Mouse (Mus musculus): Measurements from ENCODE around the gene Wnt9a. TPM values are rescaled to one million over a fixed set of nuclear protein-coding genes. Genes with fewer than 3 reads are reported as not detected.

Gene Wnt9a
- polyA plus RNA-seq, 1 experiment from 2014 or later, result 1.6 TPM

- ATAC-seq (replicated peaks; ENCODE audit: insufficient number of reproducible peaks, low FRiP score, low TSS enrichment, low read depth), result no peak
- Histone ChIP-seq H3K27ac (replicated peaks; ENCODE audit: low read depth, low read length) (no peak overlapping the region), H3K4me3 (ENCODE audit: low read depth, low read length) (no peak overlapping the region), H3K27me3 (ENCODE audit: control insufficient read depth, insufficient read depth, low read length) (no peaks in the 10 kb centered on the region), H3K9ac (replicated peaks; ENCODE audit: low read length) (no peak overlapping the region), H3K9me3 (replicated peaks; ENCODE audit: control insufficient read depth, low read length) (no peaks in the 10 kb centered on the region), H3K4me1 (ENCODE audit: control insufficient read depth, insufficient read depth, low read length) (no peaks in the 10 kb centered on the region), H3K4me2 (ENCODE audit: low read depth, low read length) (no peak overlapping the region), H3K36me3 (replicated peaks; ENCODE audit: control insufficient read depth, insufficient read depth, low read depth, low read length) (no peaks in the 10 kb centered on the region)
- 82% methylated on average over 11 of the region's 11 CpGs for WGBS
- DNase-seq (ENCODE audit: low spot score), result no peak
Observed at GRCm38 (mm10) chr11:59346166-59346910, 39.6 kb downstream of the Wnt9a start.

GRCm38 (mm10) chr11:59350326-59350725 lies 43.6 kb downstream of the Wnt9a start:
- H3K9ac ChIP-seq (replicated peaks; ENCODE audit: low read length), result no peak overlapping the region
- no peak overlapping the region for H3K4me2 ChIP-seq (ENCODE audit: low read depth, low read length)
- no peaks in the 10 kb centered on the region for H3K27me3 ChIP-seq (ENCODE audit: control insufficient read depth, insufficient read depth, low read length)
- no peaks in the 10 kb centered on the region for H3K36me3 ChIP-seq (replicated peaks; ENCODE audit: control insufficient read depth, insufficient read depth, low read depth, low read length)
- no peak overlapping the region for H3K4me3 ChIP-seq (ENCODE audit: low read depth, low read length)
- 73% methylated on average over 2 of the region's 2 CpGs for WGBS
- no peaks in the 10 kb centered on the region for H3K4me1 ChIP-seq (ENCODE audit: control insufficient read depth, insufficient read depth, low read length)
- peak; percentile 56 for DNase-seq (ENCODE audit: low spot score)
- no peak overlapping the region for H3K27ac ChIP-seq (replicated peaks; ENCODE audit: low read depth, low read length)
- no peak for ATAC-seq (replicated peaks; ENCODE audit: insufficient number of reproducible peaks, low FRiP score, low TSS enrichment, low read depth)
- no peaks in the 10 kb centered on the region for H3K9me3 ChIP-seq (replicated peaks; ENCODE audit: control insufficient read depth, low read length)

- Histone ChIP-seq H3K27ac (replicated peaks; ENCODE audit: low read depth, low read length) (no peak overlapping the region), H3K9me3 (replicated peaks; ENCODE audit: control insufficient read depth, low read length) (no peaks in the 10 kb centered on the region), H3K27me3 (ENCODE audit: control insufficient read depth, insufficient read depth, low read length) (no peaks in the 10 kb centered on the region), H3K9ac (replicated peaks; ENCODE audit: low read length) (no peak overlapping the region), H3K36me3 (replicated peaks; ENCODE audit: control insufficient read depth, insufficient read depth, low read depth, low read length) (no peaks in the 10 kb centered on the region), H3K4me2 (ENCODE audit: low read depth, low read length) (no peak overlapping the region), H3K4me1 (ENCODE audit: control insufficient read depth, insufficient read depth, low read length) (no peaks in the 10 kb centered on the region), H3K4me3 (ENCODE audit: low read depth, low read length) (no peak overlapping the region)
- no peak for ATAC-seq (replicated peaks; ENCODE audit: insufficient number of reproducible peaks, low FRiP score, low TSS enrichment, low read depth)
- 85% methylated on average over 4 of the region's 4 CpGs for WGBS
- no peak for DNase-seq (ENCODE audit: low spot score)
Observed at GRCm38 (mm10) chr11:59354793-59355192, 48.1 kb downstream of the Wnt9a start.

- 65% methylated on average over 11 of the region's 11 CpGs for WGBS
- Histone ChIP-seq H3K4me1 (ENCODE audit: control insufficient read depth, insufficient read depth, low read length) (no peaks in the 10 kb centered on the region), H3K4me2 (ENCODE audit: low read depth, low read length) (no peak overlapping the region), H3K36me3 (replicated peaks; ENCODE audit: control insufficient read depth, insufficient read depth, low read depth, low read length) (no peaks in the 10 kb centered on the region), H3K9me3 (replicated peaks; ENCODE audit: control insufficient read depth, low read length) (no peaks in the 10 kb centered on the region), H3K27me3 (ENCODE audit: control insufficient read depth, insufficient read depth, low read length) (no peaks in the 10 kb centered on the region), H3K27ac (replicated peaks; ENCODE audit: low read depth, low read length) (no peak overlapping the region), H3K4me3 (ENCODE audit: low read depth, low read length) (no peak overlapping the region), H3K9ac (replicated peaks; ENCODE audit: low read length) (no peak overlapping the region)
- ATAC-seq (replicated peaks; ENCODE audit: insufficient number of reproducible peaks, low FRiP score, low TSS enrichment, low read depth) (no peak), DNase-seq (ENCODE audit: low spot score) (no peak)
Observed at GRCm38 (mm10) chr11:59356874-59357289, 50.2 kb downstream of the Wnt9a start.

- H3K9ac ChIP-seq (replicated peaks; ENCODE audit: low read length), result no peak overlapping the region
Observed at GRCm38 (mm10) chr11:59361291-59361690, 54.6 kb downstream of the Wnt9a start.

GRCm38 (mm10) chr11:59364007-59364406 lies 57.3 kb downstream of the Wnt9a start:
- H3K4me1 ChIP-seq (ENCODE audit: control insufficient read depth, insufficient read depth, low read length), result no peaks in the 10 kb centered on the region
- H3K9me3 ChIP-seq (replicated peaks; ENCODE audit: control insufficient read depth, low read length), result no peaks in the 10 kb centered on the region
- 84% methylated on average over 9 of the region's 9 CpGs for WGBS
- H3K4me3 ChIP-seq (ENCODE audit: low read depth, low read length), result no peak overlapping the region
- ATAC-seq (replicated peaks; ENCODE audit: insufficient number of reproducible peaks, low FRiP score, low TSS enrichment, low read depth) (no peak), DNase-seq (ENCODE audit: low spot score) (no peak)
- no peak overlapping the region for H3K9ac ChIP-seq (replicated peaks; ENCODE audit: low read length)
- H3K27ac ChIP-seq (replicated peaks; ENCODE audit: low read depth, low read length), result no peak overlapping the region
- H3K4me2 ChIP-seq (ENCODE audit: low read depth, low read length), result no peak overlapping the region
- H3K27me3 ChIP-seq (ENCODE audit: control insufficient read depth, insufficient read depth, low read length), result no peaks in the 10 kb centered on the region
- no peaks in the 10 kb centered on the region for H3K36me3 ChIP-seq (replicated peaks; ENCODE audit: control insufficient read depth, insufficient read depth, low read depth, low read length)

More at GRCm38 (mm10) chr11:59361291-59361690, 54.6 kb downstream of the Wnt9a start:
- no peaks in the 10 kb centered on the region for H3K9me3 ChIP-seq (replicated peaks; ENCODE audit: control insufficient read depth, low read length)
- ATAC-seq (replicated peaks; ENCODE audit: insufficient number of reproducible peaks, low FRiP score, low TSS enrichment, low read depth) (no peak), DNase-seq (ENCODE audit: low spot score) (no peak)
- no peak overlapping the region for H3K27ac ChIP-seq (replicated peaks; ENCODE audit: low read depth, low read length)
- 88% methylated on average over 9 of the region's 9 CpGs for WGBS
- H3K4me3 ChIP-seq (ENCODE audit: low read depth, low read length), result no peak overlapping the region
- H3K4me2 ChIP-seq (ENCODE audit: low read depth, low read length), result no peak overlapping the region
- H3K4me1 ChIP-seq (ENCODE audit: control insufficient read depth, insufficient read depth, low read length), result no peaks in the 10 kb centered on the region
- H3K36me3 ChIP-seq (replicated peaks; ENCODE audit: control insufficient read depth, insufficient read depth, low read depth, low read length), result no peaks in the 10 kb centered on the region
- H3K27me3 ChIP-seq (ENCODE audit: control insufficient read depth, insufficient read depth, low read length), result no peaks in the 10 kb centered on the region

- Histone ChIP-seq H3K4me3 (ENCODE audit: low read depth, low read length) (no peak overlapping the region), H3K4me2 (ENCODE audit: low read depth, low read length) (no peak overlapping the region), H3K36me3 (replicated peaks; ENCODE audit: control insufficient read depth, insufficient read depth, low read depth, low read length) (no peaks in the 10 kb centered on the region), H3K9ac (replicated peaks; ENCODE audit: low read length) (no peak overlapping the region), H3K4me1 (ENCODE audit: control insufficient read depth, insufficient read depth, low read length) (no peaks in the 10 kb centered on the region), H3K27me3 (ENCODE audit: control insufficient read depth, insufficient read depth, low read length) (no peaks in the 10 kb centered on the region), H3K27ac (replicated peaks; ENCODE audit: low read depth, low read length) (no peak overlapping the region), H3K9me3 (replicated peaks; ENCODE audit: control insufficient read depth, low read length) (no peaks in the 10 kb centered on the region)
- ATAC-seq (replicated peaks; ENCODE audit: insufficient number of reproducible peaks, low FRiP score, low TSS enrichment, low read depth) (no peak), DNase-seq (ENCODE audit: low spot score) (no peak)
- WGBS, result 70% methylated on average over 3 of the region's 3 CpGs
Observed at GRCm38 (mm10) chr11:59364417-59364816, 57.7 kb downstream of the Wnt9a start.

GRCm38 (mm10) chr11:59366031-59366430 lies 59.3 kb downstream of the Wnt9a start:
- Histone ChIP-seq H3K4me3 (ENCODE audit: low read depth, low read length) (no peak overlapping the region), H3K27ac (replicated peaks; ENCODE audit: low read depth, low read length) (no peak overlapping the region), H3K27me3 (ENCODE audit: control insufficient read depth, insufficient read depth, low read length) (no peaks in the 10 kb centered on the region), H3K9me3 (replicated peaks; ENCODE audit: control insufficient read depth, low read length) (no peaks in the 10 kb centered on the region), H3K4me1 (ENCODE audit: control insufficient read depth, insufficient read depth, low read length) (no peaks in the 10 kb centered on the region), H3K9ac (replicated peaks; ENCODE audit: low read length) (no peak overlapping the region), H3K4me2 (ENCODE audit: low read depth, low read length) (no peak overlapping the region), H3K36me3 (replicated peaks; ENCODE audit: control insufficient read depth, insufficient read depth, low read depth, low read length) (no peaks in the 10 kb centered on the region)
- ATAC-seq (replicated peaks; ENCODE audit: insufficient number of reproducible peaks, low FRiP score, low TSS enrichment, low read depth), result no peak
- DNase-seq (ENCODE audit: low spot score), result no peak
- 78% methylated on average over 3 of the region's 3 CpGs for WGBS

Measured in embryonic facial prominence, embryonic 11.5 days (tissue).